Mouse (Mus musculus) forebrain, embryonic 15.5 days (tissue): ENCODE data around the gene Htra2. TPM values are rescaled to one million over a fixed set of nuclear protein-coding genes. Genes with fewer than 3 reads are reported as not detected.

Experiments used
- ATAC-seq: fragments of 200-750 bp; cut with Nextera tagmentation; replicated peaks from 2 replicates; pipeline ENCODE4 v1.8.0; 2017; ENCODE audit warnings: mild to moderate bottlenecking, moderate TSS enrichment, moderate library complexity
- H3K27ac ChIP-seq: fragments of 300-500 bp; sonication (generic); replicated peaks from 2 replicates; pipeline ENCODE4 v1.5.1; 2015; ENCODE audit warnings: mild to moderate bottlenecking, inconsistent platforms
- H3K27me3 ChIP-seq: fragments of 300-500 bp; sonication (generic); 2 replicates; pipeline ENCODE4 v1.6.1; 2015; ENCODE audit warnings: inconsistent platforms
- H3K36me3 ChIP-seq: fragments of 300-500 bp; sonication (generic); 2 replicates; pipeline ENCODE4 v1.6.1; 2015; ENCODE audit warnings: mild to moderate bottlenecking, inconsistent platforms
- H3K4me1 ChIP-seq: fragments of 300-500 bp; sonication (generic); 2 replicates; pipeline ENCODE4 v1.6.1; 2015; ENCODE audit warnings: inconsistent platforms
- H3K4me2 ChIP-seq: fragments of 300-500 bp; sonication (generic); replicated peaks from 2 replicates; pipeline ENCODE4 v1.6.1; 2015; ENCODE audit warnings: mild to moderate bottlenecking, inconsistent platforms
- H3K4me3 ChIP-seq: fragments of 300-500 bp; sonication (generic); 2 replicates; pipeline ENCODE4 v1.5.1; 2015; ENCODE audit warnings: mild to moderate bottlenecking, inconsistent platforms
- H3K9ac ChIP-seq: fragments of 300-500 bp; sonication (generic); replicated peaks from 2 replicates; pipeline ENCODE4 v1.6.1; 2015; ENCODE audit warnings: mild to moderate bottlenecking, inconsistent platforms
- H3K9me3 ChIP-seq: fragments of 300-500 bp; sonication (generic); 2 replicates; pipeline ENCODE4 v1.6.1; 2016; ENCODE audit warnings: inconsistent platforms
- WGBS: fragments of 180-500 bp; shearing (Covaris S2); methylation state at CpG from one replicate; pipeline ENCODE4 v1.1.7; 2015; ENCODE audit warnings: mixed read lengths; 5-methylcytosine and 5-hydroxymethylcytosine counted together
- microRNA counts: library from miRNA; unstranded; fragments of <30 nt; microRNA quantifications from one replicate; lab custom pipeline; 2016
- microRNA-seq: library from miRNA; unstranded; fragments of <30 nt; microRNA quantifications from one replicate; pipeline ENCODE4, GENCODE M21; 2016
- polyA plus RNA-seq: library from polyadenylated mRNA; unstranded; fragments of >200 nt; fragmentation: Nextera tagmentation; extraction: Ambion mirVana; gene quantifications from 2 replicates; pipeline ENCODE4 v1.2.1, GENCODE M21; 2015

Htra2 gene
- polyA plus RNA-seq, 1 experiment from 2014 or later, result 71.0 TPM

- no peaks in the 10 kb centered on the region for H3K27me3 ChIP-seq
- whole genome bisulfite sequencing, result 87% methylated on average over 7 of the region's 7 CpGs
- H3K27ac ChIP-seq, result no peak overlapping the region
- H3K4me1 ChIP-seq, result no peaks in the 10 kb centered on the region
- no peak overlapping the region for H3K4me3 ChIP-seq
- no peak overlapping the region for H3K4me2 ChIP-seq
- no peak for ATAC-seq
- no peak overlapping the region for H3K9ac ChIP-seq
- H3K36me3 ChIP-seq, result no peaks in the 10 kb centered on the region
- H3K9me3 ChIP-seq, result no peaks in the 10 kb centered on the region
Measured at GRCm38 (mm10) chr6:83011255-83011654, 43.8 kb downstream of the Htra2 start.

- no peaks in the 10 kb centered on the region for H3K27me3 ChIP-seq
- 69% methylated on average over 7 of the region's 7 CpGs for WGBS
- no peaks in the 10 kb centered on the region for H3K9me3 ChIP-seq
- H3K4me3 ChIP-seq, result no peak overlapping the region
- H3K36me3 ChIP-seq, result no peaks in the 10 kb centered on the region
- H3K9ac ChIP-seq, result no peak overlapping the region
- no peak overlapping the region for H3K27ac ChIP-seq
- ATAC-seq, result no peak
- no peaks in the 10 kb centered on the region for H3K4me1 ChIP-seq
- no peak overlapping the region for H3K4me2 ChIP-seq
Measured at GRCm38 (mm10) chr6:83010010-83010409, 45.1 kb downstream of the Htra2 start.

- Histone ChIP-seq H3K9ac (no peak overlapping the region), H3K27me3 (no peaks in the 10 kb centered on the region), H3K27ac (no peak overlapping the region), H3K4me2 (no peak overlapping the region), H3K9me3 (no peaks in the 10 kb centered on the region), H3K4me1 (no peaks in the 10 kb centered on the region), H3K4me3 (no peak overlapping the region), H3K36me3 (no peaks in the 10 kb centered on the region)
- no peak for ATAC-seq
- 87% methylated on average over 3 of the region's 3 CpGs for WGBS
Measured at GRCm38 (mm10) chr6:83008659-83009058, 46.4 kb downstream of the Htra2 start.

GRCm38 (mm10) chr6:83006114-83006513 is 49.0 kb downstream of the Htra2 start:
- no peaks in the 10 kb centered on the region for H3K9me3 ChIP-seq
- H3K4me3 ChIP-seq, result no peak overlapping the region
- no peaks in the 10 kb centered on the region for H3K4me1 ChIP-seq
- no peaks in the 10 kb centered on the region for H3K36me3 ChIP-seq
- no peak overlapping the region for H3K4me2 ChIP-seq
- H3K9ac ChIP-seq, result no peak overlapping the region
- ATAC-seq, result no peak
- no peak overlapping the region for H3K27ac ChIP-seq
- H3K27me3 ChIP-seq, result no peaks in the 10 kb centered on the region
- WGBS, result 91% methylated on average over 6 of the region's 6 CpGs

- Histone ChIP-seq H3K36me3 (no peaks in the 10 kb centered on the region), H3K4me3 (no peak overlapping the region), H3K27ac (no peak overlapping the region), H3K4me2 (no peak overlapping the region), H3K27me3 (no peaks in the 10 kb centered on the region), H3K4me1 (no peaks in the 10 kb centered on the region), H3K9ac (no peak overlapping the region), H3K9me3 (no peaks in the 10 kb centered on the region)
- ATAC-seq, result no peak
- WGBS, result 86% methylated on average over 10 of the region's 10 CpGs
Measured at GRCm38 (mm10) chr6:83005444-83006011, 49.5 kb downstream of the Htra2 start.

- Histone ChIP-seq H3K4me3 (no peak overlapping the region), H3K9ac (no peak overlapping the region), H3K9me3 (no peaks in the 10 kb centered on the region), H3K27ac (no peak overlapping the region), H3K4me2 (no peak overlapping the region), H3K27me3 (no peaks in the 10 kb centered on the region), H3K4me1 (no peaks in the 10 kb centered on the region), H3K36me3 (no peaks in the 10 kb centered on the region)
- ATAC-seq, result no peak
- WGBS, result 62% methylated on average over 7 of the region's 7 CpGs
Measured at GRCm38 (mm10) chr6:83004872-83005271, 50.2 kb downstream of the Htra2 start.

GRCm38 (mm10) chr6:83004309-83004708 is 50.8 kb downstream of the Htra2 start:
- Histone ChIP-seq H3K9me3 (no peaks in the 10 kb centered on the region), H3K27ac (no peak overlapping the region), H3K9ac (no peak overlapping the region), H3K4me1 (no peaks in the 10 kb centered on the region), H3K36me3 (no peaks in the 10 kb centered on the region), H3K27me3 (no peaks in the 10 kb centered on the region), H3K4me2 (no peak overlapping the region), H3K4me3 (no peak overlapping the region)
- ATAC-seq, result no peak
- WGBS, result 81% methylated on average over 2 of the region's 2 CpGs

GRCm38 (mm10) chr6:83003850-83004249 is 51.2 kb downstream of the Htra2 start:
- Histone ChIP-seq H3K4me1 (no peaks in the 10 kb centered on the region), H3K9me3 (no peaks in the 10 kb centered on the region), H3K36me3 (no peaks in the 10 kb centered on the region), H3K27me3 (no peaks in the 10 kb centered on the region), H3K4me3 (no peak overlapping the region), H3K27ac (no peak overlapping the region), H3K9ac (no peak overlapping the region), H3K4me2 (no peak overlapping the region)
- no peak for ATAC-seq
- 86% methylated on average over 5 of the region's 5 CpGs for WGBS

- no peak for ATAC-seq
- no peaks in the 10 kb centered on the region for H3K4me1 ChIP-seq
Measured at GRCm38 (mm10) chr6:83003082-83003481, 52.0 kb downstream of the Htra2 start.

More at GRCm38 (mm10) chr6:83003082-83003481, 52.0 kb downstream of the Htra2 start:
- Histone ChIP-seq H3K4me2 (no peak overlapping the region), H3K4me3 (no peak overlapping the region), H3K36me3 (no peaks in the 10 kb centered on the region), H3K27ac (no peak overlapping the region), H3K9ac (no peak overlapping the region), H3K27me3 (no peaks in the 10 kb centered on the region), H3K9me3 (no peaks in the 10 kb centered on the region)
- WGBS, result 94% methylated on average over 1 of the region's 1 CpGs

MicroRNA genes within 50 kb of the gene (microRNA counts, 519-probe panel; counts per million panel counts)
- microRNA mmu-miR-3470a+mmu-miR-3470b (lab: Ali Mortazavi, UCI), result 1,954 counts per million, percentile 22 among the panel's probes with 10 or more counts

Small RNA genes lying within 50 kb of the gene (microRNA-seq; reads per million reads assigned to microRNA genes)
- gene Mir3470a (not detected), gene Mir7040 (not detected)

Other genes starting within 250 kb of the Htra2 start
- gene Sema4f, start 115.5 kb downstream of the Htra2 start, polyA plus RNA-seq, result 14.9 and 15.8 TPM in 2 replicates
- gene M1ap, start 108.4 kb downstream of the Htra2 start, polyA plus RNA-seq, result not detected in 2 replicates
- gene Dok1, start 21.8 kb downstream of the Htra2 start, polyA plus RNA-seq, result 3.1 and 3.4 TPM in 2 replicates
- gene Loxl3, start 21.1 kb downstream of the Htra2 start, polyA plus RNA-seq, result 4.7 and 6.3 TPM in 2 replicates
- 159 and 161 TPM in 2 replicates for gene Aup1, start 752 bp downstream of the Htra2 start, polyA plus RNA-seq
- 0.34 and 0.42 TPM in 2 replicates for gene Dqx1, start 2.6 kb upstream of the Htra2 start, polyA plus RNA-seq
- not detected in 2 replicates for gene Tlx2, start 15.0 kb upstream of the Htra2 start, polyA plus RNA-seq
- 48.1 and 49.2 TPM in 2 replicates for gene Pcgf1, start 22.6 kb upstream of the Htra2 start, polyA plus RNA-seq
- not detected in 2 replicates for gene Lbx2, start 31.1 kb upstream of the Htra2 start, polyA plus RNA-seq
- gene Ccdc142, start 46.3 kb upstream of the Htra2 start, polyA plus RNA-seq, result 3.8 and 4.3 TPM in 2 replicates
- gene Gm42688, start 46.3 kb upstream of the Htra2 start, polyA plus RNA-seq, result 4.0 and 4.3 TPM in 2 replicates
- 121 and 126 TPM in 2 replicates for gene Mrpl53, start 53.8 kb upstream of the Htra2 start, polyA plus RNA-seq
- gene Mogs, start 60.2 kb upstream of the Htra2 start, polyA plus RNA-seq, result 24.2 and 26.7 TPM in 2 replicates
- 229 and 231 TPM in 2 replicates for gene Wbp1, start 66.3 kb upstream of the Htra2 start, polyA plus RNA-seq
- gene Ino80b, start 70.2 kb upstream of the Htra2 start, polyA plus RNA-seq, result 15.6 and 16.5 TPM in 2 replicates
- gene Rtkn, start 80.2 kb upstream of the Htra2 start, polyA plus RNA-seq, result 6.1 and 7.0 TPM in 2 replicates
- gene Wdr54, start 101.1 kb upstream of the Htra2 start, polyA plus RNA-seq, result 18.3 and 18.6 TPM in 2 replicates
- 5.2 and 6.9 TPM in 2 replicates for gene 1700003E16Rik, start 101.1 kb upstream of the Htra2 start, polyA plus RNA-seq
- gene Dctn1, start 110.6 kb upstream of the Htra2 start, polyA plus RNA-seq, result 143 and 147 TPM in 2 replicates
- gene Slc4a5, start 164.6 kb upstream of the Htra2 start, polyA plus RNA-seq, result 0.46 and 0.85 TPM in 2 replicates